Mouse (Mus musculus): ENCODE data around the gene Slc30a5. TPM values are rescaled to one million over a fixed set of nuclear protein-coding genes. Genes with fewer than 3 reads are reported as not detected.

Slc30a5 gene
- total and polyA plus RNA-seq, 3 experiments = 57.4 to 58.3 TPM; not detected in 1

DNA sequence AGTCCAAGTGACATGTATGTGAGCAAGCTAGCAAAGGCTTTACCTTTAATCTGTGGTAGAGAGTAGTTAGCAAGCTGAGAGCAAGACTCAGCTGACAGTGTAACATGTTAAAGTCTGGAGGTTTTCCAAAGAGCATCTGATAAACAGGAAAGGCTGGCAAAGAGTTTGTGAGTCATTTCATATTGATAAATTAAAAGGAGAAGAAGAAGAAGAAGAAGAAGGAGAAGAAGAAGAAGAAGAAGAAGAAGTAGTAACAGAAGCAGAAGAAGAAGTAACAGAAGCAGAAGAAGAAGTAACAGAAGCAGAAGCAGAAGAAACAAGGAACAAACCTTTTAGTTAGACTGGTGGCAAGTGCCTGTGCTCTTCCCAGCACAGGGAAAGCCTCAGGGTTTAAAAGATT is 1.6 kb upstream of the Slc30a5 start (continued):
- peak; percentile 59; the same call in 1 of the 2 replicates for TF ChIP-seq GATA1 (IDR thresholded peaks at IDR 0.05; ENCODE audit: low read depth, low read length)
- TF ChIP-seq KAT2A (conservative IDR thresholded peaks at IDR 0.05; ENCODE audit: low read depth, low read length) = no peak

DNA sequence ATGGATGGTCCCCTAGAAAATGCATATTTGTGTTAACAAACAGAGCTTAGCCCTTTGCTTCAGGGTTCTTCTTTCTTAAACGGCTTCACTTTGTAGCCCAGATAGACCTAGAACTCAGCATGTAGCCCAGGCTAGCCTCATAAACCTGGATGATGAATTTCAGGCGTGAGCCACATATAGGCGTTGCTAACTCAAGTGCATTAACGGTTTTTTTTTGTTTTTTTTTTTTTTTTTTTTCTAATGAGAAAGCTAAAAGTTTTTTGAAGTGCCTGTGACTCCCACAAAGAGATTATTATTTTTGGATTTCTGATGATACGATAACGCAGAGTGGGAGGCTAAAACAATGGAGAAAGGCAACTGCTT is 394 bp upstream of the Slc30a5 start:
- H3K4me3 ChIP-seq (ENCODE audit: control insufficient read depth in 1 of 2, insufficient read depth in 1 of 2, low read depth in 2 of 2, low read length in 2 of 2) = peak overlapping the region; percentile 51 to 58
- H3K4me1 ChIP-seq (ENCODE audit: control insufficient read depth in 1 of 2, insufficient read depth in 2 of 2, low read length in 2 of 2) = peaks cover 13% of the 10 kb centered on the region in 2 experiments
- peaks cover 34% of the 10 kb centered on the region for H3K79me2 ChIP-seq (ENCODE audit: control insufficient read depth, insufficient read depth, low read length, poor library complexity)
- H3K9ac ChIP-seq (ENCODE audit: control insufficient read depth, low read depth, low read length, poor library complexity, severe bottlenecking) = peak overlapping the region; percentile 67
- TF ChIP-seq EP300 (IDR thresholded peaks at IDR 0.05; ENCODE audit: low read depth in 1 of 2, low read length in 2 of 2) (0 out of 4 replicates have a peak, but pooled peaks of 1 of the 2 experiments have one; percentile 25), TBP (IDR thresholded peaks at IDR 0.05; ENCODE audit: low read depth, low read length) (no peak), CHD2 (IDR thresholded peaks at IDR 0.05; ENCODE audit: low read length) (no peak), USF1 (IDR thresholded peaks at IDR 0.05; ENCODE audit: low read depth, low read length) (no peak), ZNF384 (IDR thresholded peaks at IDR 0.05; ENCODE audit: low read depth, low read length) (peak; percentile 92), POLR2A (IDR thresholded peaks at IDR 0.05; ENCODE audit: control insufficient read depth in 1 of 2, insufficient read depth in 1 of 2, low read depth in 1 of 2, low read length in 2 of 2, poor library complexity in 1 of 2) (no peak), RCOR1 (IDR thresholded peaks at IDR 0.05; ENCODE audit: low read depth, low read length) (0 out of 2 replicates have a peak, but pooled peaks have one; percentile 13), MAX (IDR thresholded peaks at IDR 0.05; ENCODE audit: low read length) (no peak), USF2 (IDR thresholded peaks at IDR 0.05; ENCODE audit: borderline replicate concordance in 1 of 2, insufficient read depth in 1 of 2, low read depth in 1 of 2, low read length in 2 of 2) (no peak), CHD1 (IDR thresholded peaks at IDR 0.05; ENCODE audit: low read depth, low read length) (peak; percentile 68; the same call in 1 of the 2 replicates)
- no peaks in the 10 kb centered on the region for H3K27me3 ChIP-seq (ENCODE audit: control insufficient read depth in 1 of 2, insufficient read depth in 2 of 2, low read length in 2 of 2)
- H3K27ac ChIP-seq (ENCODE audit: control insufficient read depth, low read depth, low read length) = peak overlapping the region; percentile 86
- no peak for DNase-seq (ENCODE audit: low read depth, low spot score)
- H3K36me3 ChIP-seq (ENCODE audit: control insufficient read depth in 1 of 2, insufficient read depth in 2 of 2, low read length in 2 of 2) = peaks cover 4 to 20% of the 10 kb centered on the region in 2 experiments; a peak in 3 of 4 replicates
- H3K9me3 ChIP-seq (replicated peaks; ENCODE audit: insufficient read depth, low read length) = no peaks in the 10 kb centered on the region

- H3K79me2 ChIP-seq (ENCODE audit: control insufficient read depth, insufficient read depth, low read length, poor library complexity) = peaks cover 36% of the 10 kb centered on the region
- H3K4me3 ChIP-seq (ENCODE audit: control insufficient read depth in 1 of 2, insufficient read depth in 1 of 2, low read depth in 2 of 2, low read length in 2 of 2) = peak overlapping the region; percentile 97 to 99
- peaks cover 9 to 20% of the 10 kb centered on the region in 2 experiments for H3K36me3 ChIP-seq (ENCODE audit: control insufficient read depth in 1 of 2, insufficient read depth in 2 of 2, low read length in 2 of 2)
- no peaks in the 10 kb centered on the region for H3K27me3 ChIP-seq (ENCODE audit: control insufficient read depth in 1 of 2, insufficient read depth in 2 of 2, low read length in 2 of 2)
- H3K27ac ChIP-seq (ENCODE audit: control insufficient read depth, low read depth, low read length) = peak overlapping the region; percentile 87
- TF ChIP-seq CTCF (IDR thresholded peaks at IDR 0.05 in 2 of 3, conservative IDR thresholded peaks at IDR 0.05 in 1 of 3; ENCODE audit: control insufficient read depth in 1 of 3, insufficient read depth in 1 of 3, low read depth in 2 of 3, low read length in 3 of 3, poor library complexity in 1 of 3, severe bottlenecking in 1 of 3) = no peak
- peak; percentile 80 for TF ChIP-seq USF1 (IDR thresholded peaks at IDR 0.05; ENCODE audit: low read depth, low read length)
- peak; percentile 67; the same call in 1 of the 2 replicates for TF ChIP-seq BHLHE40 (IDR thresholded peaks at IDR 0.05; ENCODE audit: borderline replicate concordance, low read depth, low read length)
- TF ChIP-seq MAFK (IDR thresholded peaks at IDR 0.05; ENCODE audit: borderline replicate concordance, low read depth, low read length) = no peak
- TF ChIP-seq USF2 (IDR thresholded peaks at IDR 0.05; ENCODE audit: borderline replicate concordance in 1 of 2, insufficient read depth in 1 of 2, low read depth in 1 of 2, low read length in 2 of 2) = peak in 1 of 2 experiments; percentile 41; a peak in 1 of 4 replicates
- peak; percentile 85 for TF ChIP-seq MXI1 (IDR thresholded peaks at IDR 0.05; ENCODE audit: low read depth, low read length)
- TF ChIP-seq SIN3A (IDR thresholded peaks at IDR 0.05; ENCODE audit: low read length) = peak; percentile 66; the same call in 1 of the 2 replicates
- H3K9me3 ChIP-seq (replicated peaks; ENCODE audit: insufficient read depth, low read length) = no peaks in the 10 kb centered on the region
- H3K4me1 ChIP-seq (ENCODE audit: control insufficient read depth in 1 of 2, insufficient read depth in 2 of 2, low read length in 2 of 2) = peaks cover 13% of the 10 kb centered on the region in 2 experiments
- DNase-seq (ENCODE audit: low read depth, low spot score) = peak; percentile 65
- H3K9ac ChIP-seq (ENCODE audit: control insufficient read depth, low read depth, low read length, poor library complexity, severe bottlenecking) = peak overlapping the region; percentile 100
Measured at GRCm38 (mm10) chr13:100832188-100832587, 1.0 kb downstream of the Slc30a5 start.
